In the genomic region with DNA sequence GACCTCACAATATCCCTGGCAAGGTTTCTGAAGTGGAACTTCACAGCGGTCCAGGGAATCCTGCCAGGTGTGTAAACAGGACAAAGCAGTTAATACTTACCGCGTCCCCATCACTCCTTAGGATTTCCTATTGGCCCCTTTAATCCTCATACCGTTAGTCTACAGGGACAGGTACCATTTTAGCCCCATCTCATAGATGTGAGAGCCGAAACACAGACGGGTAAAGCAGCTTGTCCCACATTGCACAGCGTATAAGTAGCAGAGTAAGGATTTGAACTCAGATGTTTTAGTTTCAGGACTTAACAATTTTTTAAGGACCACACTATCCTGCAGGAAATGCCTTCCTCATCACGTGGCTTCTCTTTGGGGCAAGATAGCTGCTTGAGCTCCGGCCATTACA, we compare ENCODE assay signal across 8 mouse cellular contexts. TPM values are rescaled to one million over a fixed set of nuclear protein-coding genes. Genes with fewer than 3 reads are reported as not detected.
DNase-seq lines count a peak whose midpoint lies in the region; ATAC-seq and TF ChIP-seq lines count a peak whose summit lies in the region.

No protein-coding gene starts in this region.

- peak overlapping the region; percentile 53 for H3K4me3 ChIP-seq in heart, embryonic 10.5 days
- no peak overlapping the region for H3K4me3 ChIP-seq in lung, postnatal 0 days (ENCODE audit: low read depth, low read length)
- H3K4me3 ChIP-seq in heart, postnatal 0 days (ENCODE audit: low read depth, low read length): peak overlapping the region; percentile 12; the same call in 1 of the 2 replicates
- H3K4me3 ChIP-seq in midbrain, embryonic 15.5 days: no peak overlapping the region

- no peak for DNase-seq in heart, embryonic 10.5 days (ENCODE audit: low spot score)
- no peak for DNase-seq in heart, postnatal 25 days (ENCODE audit: low spot score)
- DNase-seq in lung, postnatal 0 days (ENCODE audit: low spot score): no peak
- DNase-seq in lung, postnatal 25 days (ENCODE audit: low spot score): no peak
- DNase-seq in heart, postnatal 0 days (ENCODE audit: low spot score): no peak
- DNase-seq in layer of hippocampus, postnatal 36 days: no peak
- no peak for DNase-seq in adrenal gland, postnatal 4 days (ENCODE audit: low spot score in 2 of 2)

- TF ChIP-seq CTCF in lung, postnatal 0 days (IDR thresholded peaks at IDR 0.05): no peak
- TF ChIP-seq CTCF in heart, postnatal 0 days (IDR thresholded peaks at IDR 0.05; ENCODE audit: low read depth): no peak

- WGBS in heart, embryonic 10.5 days: 72% methylated on average over 9 of the region's 9 CpGs
- WGBS in lung, postnatal 0 days: 46% methylated on average over 9 of the region's 9 CpGs
- 65% methylated on average over 9 of the region's 9 CpGs for WGBS in heart, postnatal 0 days
- WGBS in midbrain, embryonic 15.5 days: 83% methylated on average over 9 of the region's 9 CpGs

- H3K9me3 ChIP-seq in heart, embryonic 10.5 days: no peaks in the 10 kb centered on the region
- no peaks in the 10 kb centered on the region for H3K9me3 ChIP-seq in lung, postnatal 0 days (ENCODE audit: low read length)
- H3K9me3 ChIP-seq in heart, postnatal 0 days (replicated peaks; ENCODE audit: control insufficient read depth, low read length): no peaks in the 10 kb centered on the region
- H3K9me3 ChIP-seq in midbrain, embryonic 15.5 days: no peaks in the 10 kb centered on the region

- intact Hi-C loops in heart, postnatal 25 days (cut with DNase I): no loop called here

- no peak for TF ChIP-seq EP300 in lung, postnatal 0 days (IDR thresholded peaks at IDR 0.05)
- TF ChIP-seq EP300 in heart, postnatal 0 days (IDR thresholded peaks at IDR 0.05; ENCODE audit: low read depth): no peak

- H3K27me3 ChIP-seq in heart, embryonic 10.5 days (ENCODE audit: insufficient read depth, poor library complexity, severe bottlenecking): no peaks in the 10 kb centered on the region
- H3K27me3 ChIP-seq in lung, postnatal 0 days (replicated peaks; ENCODE audit: insufficient read depth, low read length): no peaks in the 10 kb centered on the region
- no peaks in the 10 kb centered on the region for H3K27me3 ChIP-seq in heart, postnatal 0 days (ENCODE audit: control insufficient read depth, insufficient read depth, low read length)
- no peaks in the 10 kb centered on the region for H3K27me3 ChIP-seq in midbrain, embryonic 15.5 days (replicated peaks)

- H3K36me3 ChIP-seq in heart, embryonic 10.5 days: no peaks in the 10 kb centered on the region
- H3K36me3 ChIP-seq in lung, postnatal 0 days (ENCODE audit: insufficient read depth, low read length): no peaks in the 10 kb centered on the region
- no peaks in the 10 kb centered on the region for H3K36me3 ChIP-seq in heart, postnatal 0 days (replicated peaks; ENCODE audit: control insufficient read depth, insufficient read depth, low read length)
- no peaks in the 10 kb centered on the region for H3K36me3 ChIP-seq in midbrain, embryonic 15.5 days (replicated peaks)

- H3K27ac ChIP-seq in heart, embryonic 10.5 days: 0 out of 2 replicates have a peak overlapping the region, but pooled peaks have one; percentile 86
- H3K27ac ChIP-seq in lung, postnatal 0 days (ENCODE audit: low read length): no peak overlapping the region
- no peak overlapping the region for H3K27ac ChIP-seq in heart, postnatal 0 days (ENCODE audit: low read depth)
- H3K27ac ChIP-seq in midbrain, embryonic 15.5 days: no peak overlapping the region

- H3K4me2 ChIP-seq in lung, postnatal 0 days (replicated peaks; ENCODE audit: low read depth, low read length): peak overlapping the region; percentile 47; the same call in 1 of the 2 replicates
- peak overlapping the region; percentile 61 for H3K4me2 ChIP-seq in heart, postnatal 0 days (ENCODE audit: low read depth, low read length)
- peak overlapping the region; percentile 49; the same call in 1 of the 2 replicates for H3K4me2 ChIP-seq in midbrain, embryonic 15.5 days

- no peak overlapping the region for H3K9ac ChIP-seq in lung, postnatal 0 days (replicated peaks; ENCODE audit: low read depth)
- H3K9ac ChIP-seq in heart, postnatal 0 days (replicated peaks; ENCODE audit: low read depth, low read length): no peak overlapping the region
- no peak overlapping the region for H3K9ac ChIP-seq in midbrain, embryonic 15.5 days

- ATAC-seq in lung, postnatal 0 days: no peak
- no peak for ATAC-seq in heart, postnatal 0 days (ENCODE audit: insufficient read depth, low read depth)
- no peak for ATAC-seq in midbrain, embryonic 15.5 days (replicated peaks)

- peaks cover 69% of the 10 kb centered on the region for H3K4me1 ChIP-seq in heart, embryonic 10.5 days
- H3K4me1 ChIP-seq in lung, postnatal 0 days (ENCODE audit: insufficient read depth, low read depth, low read length): peaks cover 19% of the 10 kb centered on the region; the same call in 1 of the 2 replicates
- peaks cover 12% of the 10 kb centered on the region for H3K4me1 ChIP-seq in heart, postnatal 0 days (ENCODE audit: control insufficient read depth, insufficient read depth)
- peaks cover 11% of the 10 kb centered on the region for H3K4me1 ChIP-seq in midbrain, embryonic 15.5 days

RNA-seq across cellular contexts. Expression of a gene that starts 5.5 kb away (rescaled TPM):
- 48.1 and 52.2 TPM in 2 replicates for polyA plus RNA-seq in heart, embryonic 10.5 days (2016; fragmentation: Nextera tagmentation; extraction: Ambion mirVana)
- 1 to 10 TPM; 7.5 to 9.5 TPM for total RNA-seq in heart, postnatal 25 days (2021)
- 13.0 and 14.7 TPM in 2 replicates for polyA plus RNA-seq in lung, postnatal 0 days (2015; fragmentation: Nextera tagmentation; extraction: Ambion mirVana)
- 18.3 and 53.5 TPM in 2 replicates for total RNA-seq in heart, postnatal 0 days (2014; rRNA removed; ENCODE audit: low replicate concordance)
- polyA plus RNA-seq in heart, postnatal 0 days (2015; fragmentation: Nextera tagmentation; extraction: Ambion mirVana): 27.8 and 30.6 TPM in 2 replicates
- polyA plus RNA-seq in midbrain, embryonic 15.5 days (2015; fragmentation: Nextera tagmentation; extraction: Ambion mirVana): 52.3 and 54.4 TPM in 2 replicates
- total RNA-seq in layer of hippocampus, postnatal 36 days (2021): 10 to 100 TPM; 25.5 to 29.8 TPM
- 10 to 100 TPM; 47.1 to 51.2 TPM for total RNA-seq in adrenal gland, postnatal 4 days (2021)

RNA-seq across cellular contexts. Expression of a gene that starts 29.2 kb away (rescaled TPM):
- polyA plus RNA-seq in heart, embryonic 10.5 days (2016; fragmentation: Nextera tagmentation; extraction: Ambion mirVana): 377 and 438 TPM in 2 replicates
- 100 to 1,000 TPM; 494 to 528 TPM for total RNA-seq in heart, postnatal 25 days (2021)
- 220 and 221 TPM in 2 replicates for polyA plus RNA-seq in lung, postnatal 0 days (2015; fragmentation: Nextera tagmentation; extraction: Ambion mirVana)
- 619 and 692 TPM in 2 replicates for total RNA-seq in heart, postnatal 0 days (2014; rRNA removed; ENCODE audit: low replicate concordance)
- polyA plus RNA-seq in heart, postnatal 0 days (2015; fragmentation: Nextera tagmentation; extraction: Ambion mirVana): 660 and 663 TPM in 2 replicates
- 265 and 272 TPM in 2 replicates for polyA plus RNA-seq in midbrain, embryonic 15.5 days (2015; fragmentation: Nextera tagmentation; extraction: Ambion mirVana)
- total RNA-seq in layer of hippocampus, postnatal 36 days (2021): 100 to 1,000 TPM; 226 to 241 TPM
- total RNA-seq in adrenal gland, postnatal 4 days (2021): 100 to 1,000 TPM; 256 to 257 TPM

Comparison
In these comparisons a context has a peak if more than half of its experiments do, and no peak if none do; other contexts are left out.
1. H3K4me3 ChIP-seq: peak in heart, embryonic 10.5 days (single experiment) and heart, postnatal 0 days (single experiment); none in lung, postnatal 0 days (single experiment) and midbrain, embryonic 15.5 days (single experiment).
2. Peak in every context shown above with its lines, with median percentiles within 50 percentile points of each other: H3K4me2 ChIP-seq.